Mouse (Mus musculus): ENCODE results near the gene Hnrnpc. TPM values are rescaled to one million over a fixed set of nuclear protein-coding genes. Genes with fewer than 3 reads are reported as not detected.
"Not testable (repeated sequence)": the region's sequence is repeated elsewhere in the genome, so short reads cannot be mapped to it uniquely, and the experiment has no call there.

Hnrnpc gene
- total RNA-seq, 2 experiments from 2014 or later: 362 to 637 TPM

- ATAC-seq (replicated peaks; ENCODE audit: poor library complexity, severe bottlenecking): peak; percentile 3
These were observed 953 bp upstream of the Hnrnpc start for GRCm38 (mm10) chr14:52104677-52105285.

GRCm38 (mm10) chr14:52103474-52103855 is 363 bp downstream of the Hnrnpc start:
- no peak; the same call in 1 of the 2 replicates for ATAC-seq (replicated peaks; ENCODE audit: poor library complexity, severe bottlenecking)

- no peak for ATAC-seq (replicated peaks; ENCODE audit: poor library complexity, severe bottlenecking)
These were observed 2.3 kb downstream of the Hnrnpc start for GRCm38 (mm10) chr14:52101285-52102157.

GRCm38 (mm10) chr14:52100170-52100960 is 3.5 kb downstream of the Hnrnpc start:
- no peak for ATAC-seq (replicated peaks; ENCODE audit: poor library complexity, severe bottlenecking)

GRCm38 (mm10) chr14:52099563-52099962 is 4.3 kb downstream of the Hnrnpc start:
- ATAC-seq (replicated peaks; ENCODE audit: poor library complexity, severe bottlenecking): no peak

GRCm38 (mm10) chr14:52098387-52098786 is 5.4 kb downstream of the Hnrnpc start:
- ATAC-seq (replicated peaks; ENCODE audit: poor library complexity, severe bottlenecking): peak; percentile 43

- not testable (repeated sequence) for ATAC-seq (replicated peaks; ENCODE audit: poor library complexity, severe bottlenecking)
These were observed 6.6 kb downstream of the Hnrnpc start for GRCm38 (mm10) chr14:52097191-52097590.

GRCm38 (mm10) chr14:52094533-52094932 is 9.3 kb downstream of the Hnrnpc start:
- no peak for ATAC-seq (replicated peaks; ENCODE audit: poor library complexity, severe bottlenecking)

GRCm38 (mm10) chr14:52083083-52083482 is 20.7 kb downstream of the Hnrnpc start:
- peak; percentile 87 for ATAC-seq (replicated peaks; ENCODE audit: poor library complexity, severe bottlenecking)

GRCm38 (mm10) chr14:52071599-52072137 is 32.2 kb downstream of the Hnrnpc start:
- ATAC-seq (replicated peaks; ENCODE audit: poor library complexity, severe bottlenecking): no peak

- ATAC-seq (replicated peaks; ENCODE audit: poor library complexity, severe bottlenecking): no peak
These were observed 37.7 kb downstream of the Hnrnpc start for GRCm38 (mm10) chr14:52066135-52066534.

- ATAC-seq (replicated peaks; ENCODE audit: poor library complexity, severe bottlenecking): no peak
These were observed 42.0 kb downstream of the Hnrnpc start for GRCm38 (mm10) chr14:52061798-52062197.

GRCm38 (mm10) chr14:52060800-52061199 is 43.0 kb downstream of the Hnrnpc start:
- no peak for ATAC-seq (replicated peaks; ENCODE audit: poor library complexity, severe bottlenecking)

GRCm38 (mm10) chr14:52059982-52060381 is 43.8 kb downstream of the Hnrnpc start:
- ATAC-seq (replicated peaks; ENCODE audit: poor library complexity, severe bottlenecking): no peak

- not testable (repeated sequence) for ATAC-seq (replicated peaks; ENCODE audit: poor library complexity, severe bottlenecking)
These were observed 51.1 kb downstream of the Hnrnpc start for GRCm38 (mm10) chr14:52052720-52053119.

GRCm38 (mm10) chr14:52045966-52046565 is 57.8 kb downstream of the Hnrnpc start:
- no peak for ATAC-seq (replicated peaks; ENCODE audit: poor library complexity, severe bottlenecking)

- peak; percentile 76 for ATAC-seq (replicated peaks; ENCODE audit: poor library complexity, severe bottlenecking)
These were observed 58.7 kb downstream of the Hnrnpc start for GRCm38 (mm10) chr14:52044901-52045678.

GRCm38 (mm10) chr14:52043446-52043845 is 60.4 kb downstream of the Hnrnpc start:
- no peak for ATAC-seq (replicated peaks; ENCODE audit: poor library complexity, severe bottlenecking)

GRCm38 (mm10) chr14:52042359-52042758 is 61.5 kb downstream of the Hnrnpc start, which contains the start of gene Olfr221:
TSS of gene Olfr221 (minus strand) at chr14:52042459.
- peak; percentile 25; the same call in 1 of the 2 replicates for ATAC-seq (replicated peaks; ENCODE audit: poor library complexity, severe bottlenecking)

Data from granulocyte monocyte progenitor cell, adult 5-6 weeks (primary cell).